9 mouse cellular contexts compared by ENCODE assay signal in the genomic region with DNA sequence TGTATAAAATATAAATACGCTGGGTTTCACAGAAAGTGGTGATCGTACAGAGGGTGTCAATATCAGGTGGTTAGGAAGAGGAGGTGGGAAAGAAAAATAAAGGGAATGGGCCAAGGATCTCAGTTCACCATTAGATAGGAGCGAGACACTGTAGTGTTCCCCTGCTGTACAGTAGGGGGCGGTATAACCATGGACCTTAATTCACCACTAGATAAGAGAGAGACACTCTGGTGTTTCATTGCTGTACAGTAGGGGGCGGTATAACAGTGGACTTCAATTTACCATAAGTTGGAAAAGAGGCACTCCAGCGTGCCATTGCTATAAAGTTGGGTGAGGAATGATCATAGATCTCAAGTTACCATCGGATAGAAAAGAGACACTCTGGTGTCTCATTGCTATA.
DNase-seq lines count a peak whose midpoint lies in the region; ATAC-seq and TF ChIP-seq lines count a peak whose summit lies in the region.
"Had no signal": no experiment of that assay in that cellular context is flagged by ENCODE, and none has a peak within 500 bp of the region (broad histone marks: within the 10 kb centered on the region; RNA-seq: fewer than 3 reads in every experiment).

No protein-coding gene starts in this region.

- WGBS in forebrain, embryonic 16.5 days: 34% methylated on average over 7 of the region's 7 CpGs
- 34% methylated on average over 7 of the region's 7 CpGs for WGBS in lung, adult 2 months

- no peaks in the 10 kb centered on the region for H3K27me3 ChIP-seq in forebrain, embryonic 16.5 days (replicated peaks; ENCODE audit: control insufficient read depth, insufficient read depth, low read length)
- no peaks in the 10 kb centered on the region for H3K27me3 ChIP-seq in splenic B cell, adult 2 months (ENCODE audit: control insufficient read depth, insufficient read depth, low read length, poor library complexity, severe bottlenecking)
- H3K27me3 ChIP-seq: embryonic facial prominence, embryonic 15.5 days had no signal

- TF ChIP-seq CTCF in lung, adult 2 months (IDR thresholded peaks at IDR 0.05; ENCODE audit: insufficient read depth, low read length): peak; percentile 34; the same call in 1 of the 2 replicates

- no peaks in the 10 kb centered on the region for H3K9me3 ChIP-seq in forebrain, embryonic 16.5 days (ENCODE audit: control insufficient read depth, low read length)
- H3K9me3 ChIP-seq: embryonic facial prominence, embryonic 15.5 days had no signal

- no peaks in the 10 kb centered on the region for H3K36me3 ChIP-seq in forebrain, embryonic 16.5 days (ENCODE audit: control insufficient read depth, insufficient read depth)
- H3K36me3 ChIP-seq in splenic B cell, adult 2 months (ENCODE audit: control insufficient read depth, insufficient read depth, low read length, poor library complexity, severe bottlenecking): no peaks in the 10 kb centered on the region
- H3K36me3 ChIP-seq: embryonic facial prominence, embryonic 15.5 days had no signal

- no peak for TF ChIP-seq POLR2A in lung, adult 2 months (IDR thresholded peaks at IDR 0.05; ENCODE audit: borderline replicate concordance, extremely low read depth, low read depth, low read length)

- peak; percentile 74 for ATAC-seq in cerebellum, adult (ENCODE audit: insufficient number of reproducible peaks, low FRiP score, low TSS enrichment)
- ATAC-seq in forebrain, embryonic 16.5 days: peak; percentile 65

- no peaks in the 10 kb centered on the region for H3K4me1 ChIP-seq in forebrain, embryonic 16.5 days (replicated peaks; ENCODE audit: control insufficient read depth, insufficient read depth, low read length)
- H3K4me1 ChIP-seq in lung, adult 2 months (ENCODE audit: control insufficient read depth, insufficient read depth, low read length): no peaks in the 10 kb centered on the region
- H3K4me1 ChIP-seq: embryonic facial prominence, embryonic 15.5 days had no signal

- H3K9ac ChIP-seq in forebrain, embryonic 16.5 days (replicated peaks; ENCODE audit: low read depth, low read length): no peak overlapping the region
- H3K9ac ChIP-seq: embryonic facial prominence, embryonic 15.5 days had no signal

- no peak overlapping the region for H3K4me2 ChIP-seq in forebrain, embryonic 16.5 days (ENCODE audit: low read length)
- H3K4me2 ChIP-seq: embryonic facial prominence, embryonic 15.5 days had no signal

- peak; percentile 53 for DNase-seq in urinary bladder, postnatal 14 days (ENCODE audit: low spot score)
- DNase-seq in urinary bladder, adult 2 months (ENCODE audit: low spot score): no peak
- peak; percentile 63 for DNase-seq in kidney, postnatal 10 days
- no peak for DNase-seq in lung, adult 2 months
- peak; percentile 1 for DNase-seq in splenic B cell, adult 2 months (ENCODE audit: low read depth, low spot score)
- DNase-seq in heart, adult 8-10 months (ENCODE audit: low spot score): no peak

- H3K27ac ChIP-seq in forebrain, embryonic 16.5 days (ENCODE audit: low read length): no peak overlapping the region
- H3K27ac ChIP-seq: embryonic facial prominence, embryonic 15.5 days had no signal

- no peak overlapping the region for H3K4me3 ChIP-seq in forebrain, embryonic 16.5 days (replicated peaks; ENCODE audit: low read length)
- H3K4me3 ChIP-seq in lung, adult 2 months (replicated peaks; ENCODE audit: extremely low read depth, low read depth, low read length): no peak overlapping the region
- H3K4me3 ChIP-seq: embryonic facial prominence, embryonic 15.5 days had no signal

Comparison
In these comparisons a context has a peak if more than half of its experiments do, and no peak if none do; other contexts are left out.
1. DNase-seq: peak in urinary bladder, postnatal 14 days (single experiment), kidney, postnatal 10 days (single experiment) and splenic B cell, adult 2 months (single experiment); none in urinary bladder, adult 2 months (single experiment), lung, adult 2 months (single experiment) and heart, adult 8-10 months (single experiment).